Mouse (Mus musculus) stomach, postnatal 0 days (tissue): ENCODE measurements around the gene Terf2. TPM values are rescaled to one million over a fixed set of nuclear protein-coding genes. Genes with fewer than 3 reads are reported as not detected.
"Not testable (repeated sequence)": the region's sequence is repeated elsewhere in the genome, so short reads cannot be mapped to it uniquely, and the experiment has no call there.

Source experiments
- ATAC-seq: fragments of 200-750 bp; cut with Nextera tagmentation; 2 replicates; pipeline ENCODE4 v1.8.0; 2017; ENCODE audit not compliant: low FRiP score, low TSS enrichment
- DNase-seq: peaks from one replicate; pipeline ENCODE4 v3.0.0-alpha.2; 2016; ENCODE audit warnings: low spot score
- H3K27ac ChIP-seq: fragments of 300-500 bp; sonication (generic); replicated peaks from 2 replicates; pipeline ENCODE4 v1.5.1; 2014; ENCODE audit warnings: mild to moderate bottlenecking, control low read depth
- H3K27me3 ChIP-seq: fragments of 300-500 bp; sonication (generic); 2 replicates; pipeline ENCODE4 v1.6.1; 2014; ENCODE audit warnings: low read length; ENCODE audit not compliant: control insufficient read depth, insufficient read depth
- H3K36me3 ChIP-seq: fragments of 300-500 bp; sonication (generic); 2 replicates; pipeline ENCODE4 v1.6.1; 2014; ENCODE audit warnings: low read length, mixed read lengths; ENCODE audit not compliant: control insufficient read depth, insufficient read depth
- H3K4me1 ChIP-seq: fragments of 300-500 bp; sonication (generic); replicated peaks from 2 replicates; pipeline ENCODE4 v1.6.1; 2014; ENCODE audit warnings: antibody characterized with exemption; ENCODE audit not compliant: control insufficient read depth, insufficient read depth
- H3K4me2 ChIP-seq: fragments of 300-500 bp; sonication (generic); replicated peaks from 2 replicates; pipeline ENCODE4 v1.6.1; 2014; ENCODE audit warnings: low read depth, mild to moderate bottlenecking, control low read depth, moderate library complexity
- H3K4me3 ChIP-seq: fragments of 300-500 bp; sonication (generic); 2 replicates; pipeline ENCODE4 v1.5.1; 2014; ENCODE audit warnings: low read depth, low read length, control low read depth
- H3K9ac ChIP-seq: fragments of 300-500 bp; sonication (generic); 2 replicates; pipeline ENCODE4 v1.6.1; 2014; ENCODE audit warnings: mild to moderate bottlenecking, low read length, control low read depth, mixed read lengths
- H3K9me3 ChIP-seq: fragments of 300-500 bp; sonication (generic); 2 replicates; pipeline ENCODE4 v1.6.1; 2016; ENCODE audit warnings: low read length; ENCODE audit not compliant: control insufficient read depth
- CTCF ChIP-seq: IDR thresholded peaks from 2 replicates; pipeline ENCODE4 v1.5.1; 2016; ENCODE audit warnings: antibody characterized with exemption, low read depth, mild to moderate bottlenecking, moderate library complexity
- EP300 ChIP-seq: optimal IDR thresholded peaks from 2 replicates; pipeline ENCODE3; 2016; ENCODE audit warnings: antibody characterized with exemption
- WGBS: fragments of 180-500 bp; shearing (Covaris S2); extraction: QIAGEN DNeasy Blood & Tissue Kit; methylation state at CpG from one replicate; pipeline ENCODE4 v1.1.7; 2014; 5-methylcytosine and 5-hydroxymethylcytosine counted together
- polyA plus RNA-seq: library from polyadenylated mRNA; unstranded; fragments of >200 nt; fragmentation: Nextera tagmentation; extraction: Ambion mirVana; gene quantifications from 2 replicates; pipeline ENCODE4 v1.2.1, GENCODE M21; 2015

Terf2 gene
- polyA plus RNA-seq, 1 experiment from 2014 or later: 12.7 TPM

GRCm38 (mm10) chr8:107048061-107048941 is 48.0 kb downstream of the Terf2 start, which contains the start of gene Pdf:
TSS of gene Pdf (minus strand) at chr8:107048614.
- H3K27ac ChIP-seq: peak within 1 kb of the TSS; percentile 94
- under 1% methylated on average over 85 of the region's 87 CpGs for WGBS
- peak within 1 kb of the TSS; percentile 89 for H3K4me3 ChIP-seq
- TF ChIP-seq EP300: no peak
- no peaks in the 10 kb centered on the region for H3K4me1 ChIP-seq
- H3K27me3 ChIP-seq: no peaks in the 10 kb centered on the region
- DNase-seq (peak; percentile 87), ATAC-seq (peak; percentile 90)
- peak within 1 kb of the TSS; percentile 82 for H3K9ac ChIP-seq
- peak within 1 kb of the TSS; percentile 88 for H3K4me2 ChIP-seq
- no peaks in the 10 kb centered on the region for H3K9me3 ChIP-seq
- H3K36me3 ChIP-seq: peaks cover 27% of the 10 kb centered on the region

DNA sequence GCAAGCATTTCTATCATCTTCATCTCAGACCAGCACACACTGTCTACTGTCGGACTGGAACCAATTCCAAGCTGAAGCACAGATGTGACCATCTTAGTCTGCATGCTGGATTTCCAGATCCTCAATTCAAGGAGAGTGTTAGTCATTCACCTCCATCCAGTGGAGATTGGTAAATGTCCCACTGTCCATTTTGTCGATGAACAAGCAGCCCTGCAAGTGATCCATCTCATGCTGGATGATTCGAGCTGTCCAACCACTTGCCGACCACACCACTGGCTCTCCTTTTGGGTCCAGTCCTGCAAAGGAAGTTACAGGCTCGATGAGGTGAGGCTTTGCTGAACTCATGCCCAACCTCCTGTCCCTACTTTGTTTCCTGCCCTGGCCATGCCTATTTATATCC is 49.4 kb downstream of the Terf2 start:
- Histone ChIP-seq H3K4me3 (no peak overlapping the region), H3K36me3 (peaks cover 31% of the 10 kb centered on the region)

DNA sequence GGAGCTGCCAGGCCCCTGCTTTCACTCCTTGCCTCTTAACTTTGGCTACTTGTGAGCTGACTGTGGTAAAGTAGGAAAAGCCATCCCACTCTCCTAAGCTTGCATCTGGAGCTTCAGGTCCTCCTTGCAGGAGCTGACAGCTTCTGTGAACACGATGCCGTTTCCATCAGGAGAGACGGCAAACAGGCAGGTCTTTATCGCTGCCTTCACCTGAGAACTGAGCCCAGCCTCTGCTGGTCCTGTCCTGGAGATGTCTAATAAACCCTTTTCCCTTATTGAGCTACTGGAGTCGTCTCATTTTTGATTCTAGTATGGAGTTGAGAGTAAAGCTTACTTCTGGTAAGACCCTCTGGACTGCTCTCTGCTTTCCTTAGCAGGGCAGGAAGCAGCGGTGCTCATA is 50.9 kb downstream of the Terf2 start:
- peaks cover 32% of the 10 kb centered on the region for H3K36me3 ChIP-seq
- H3K9ac ChIP-seq: no peak overlapping the region
- no peak overlapping the region for H3K27ac ChIP-seq
- no peak overlapping the region for H3K4me2 ChIP-seq
- H3K27me3 ChIP-seq: no peaks in the 10 kb centered on the region
- ATAC-seq (no peak), DNase-seq (no peak)
- 90% methylated on average over 6 of the region's 6 CpGs for WGBS
- no peaks in the 10 kb centered on the region for H3K4me1 ChIP-seq
- no peak overlapping the region for H3K4me3 ChIP-seq
- TF ChIP-seq EP300 (no peak), CTCF (no peak)
- H3K9me3 ChIP-seq: no peaks in the 10 kb centered on the region

More for the DNA sequence above, 49.4 kb downstream of the Terf2 start:
- Histone ChIP-seq H3K9me3 (no peaks in the 10 kb centered on the region), H3K4me2 (no peak overlapping the region; the same call in 1 of the 2 replicates), H3K27me3 (no peaks in the 10 kb centered on the region), H3K4me1 (no peaks in the 10 kb centered on the region), H3K27ac (no peak overlapping the region), H3K9ac (0 out of 2 replicates have a peak overlapping the region, but pooled peaks have one; percentile 35)
- 75% methylated on average over 5 of the region's 5 CpGs for WGBS
- no peak for DNase-seq
- no peak for ATAC-seq
- TF ChIP-seq CTCF: no peak

DNA sequence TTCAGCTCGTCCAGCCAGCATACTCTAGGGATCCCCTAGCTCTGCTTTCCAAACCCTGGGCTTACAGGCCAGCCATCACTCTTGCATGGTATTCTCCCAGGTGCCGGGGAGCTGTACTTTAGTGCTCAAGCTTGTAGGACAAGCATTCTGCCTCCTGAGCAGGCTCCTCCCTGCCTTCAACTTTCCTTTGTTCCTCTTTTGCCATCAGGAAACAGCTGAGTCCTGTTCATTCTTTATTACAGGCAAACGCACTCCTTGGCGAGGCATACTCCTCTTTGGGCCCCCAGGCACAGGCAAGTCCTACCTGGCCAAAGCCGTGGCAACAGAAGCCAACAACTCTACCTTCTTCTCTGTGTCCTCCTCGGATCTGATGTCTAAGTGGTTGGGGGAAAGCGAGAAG is 55.7 kb downstream of the Terf2 start:
- Histone ChIP-seq H3K4me3 (no peak overlapping the region), H3K9me3 (no peaks in the 10 kb centered on the region), H3K9ac (no peak overlapping the region), H3K27ac (no peak overlapping the region), H3K4me1 (no peaks in the 10 kb centered on the region), H3K4me2 (no peak overlapping the region), H3K36me3 (peaks cover 38% of the 10 kb centered on the region), H3K27me3 (no peaks in the 10 kb centered on the region)
- DNase-seq (no peak), ATAC-seq (no peak)
- 81% methylated on average over 7 of the region's 7 CpGs for WGBS
- TF ChIP-seq EP300 (no peak), CTCF (no peak)

DNA sequence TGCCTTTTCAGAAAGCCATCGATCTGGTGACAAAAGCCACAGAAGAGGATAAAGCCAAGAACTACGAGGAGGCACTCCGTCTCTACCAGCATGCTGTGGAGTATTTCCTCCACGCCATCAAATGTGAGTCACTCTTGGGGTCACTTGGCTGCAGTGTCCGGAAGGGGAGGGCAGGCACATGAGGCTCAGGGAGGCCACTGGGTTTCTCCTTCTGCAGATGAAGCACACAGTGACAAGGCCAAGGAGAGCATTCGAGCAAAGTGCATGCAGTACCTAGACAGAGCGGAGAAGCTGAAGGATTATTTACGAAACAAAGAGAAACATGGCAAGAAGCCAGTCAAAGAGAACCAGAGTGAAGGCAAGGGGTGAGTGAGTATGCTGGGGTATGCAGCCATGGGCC is 59.7 kb downstream of the Terf2 start:
- ATAC-seq (no peak), DNase-seq (no peak)
- no peak overlapping the region for H3K4me2 ChIP-seq
- H3K9ac ChIP-seq: no peak overlapping the region
- WGBS: 74% methylated on average over 8 of the region's 8 CpGs
- H3K36me3 ChIP-seq: peaks cover 12% of the 10 kb centered on the region; the same call in 1 of the 2 replicates
- H3K27me3 ChIP-seq: no peaks in the 10 kb centered on the region
- no peak overlapping the region for H3K4me3 ChIP-seq
- no peaks in the 10 kb centered on the region for H3K9me3 ChIP-seq
- H3K4me1 ChIP-seq: 0 out of 2 replicates have a peak, but pooled peaks cover 2% of the 10 kb centered on the region
- TF ChIP-seq CTCF: no peak
- no peak overlapping the region for H3K27ac ChIP-seq

DNA sequence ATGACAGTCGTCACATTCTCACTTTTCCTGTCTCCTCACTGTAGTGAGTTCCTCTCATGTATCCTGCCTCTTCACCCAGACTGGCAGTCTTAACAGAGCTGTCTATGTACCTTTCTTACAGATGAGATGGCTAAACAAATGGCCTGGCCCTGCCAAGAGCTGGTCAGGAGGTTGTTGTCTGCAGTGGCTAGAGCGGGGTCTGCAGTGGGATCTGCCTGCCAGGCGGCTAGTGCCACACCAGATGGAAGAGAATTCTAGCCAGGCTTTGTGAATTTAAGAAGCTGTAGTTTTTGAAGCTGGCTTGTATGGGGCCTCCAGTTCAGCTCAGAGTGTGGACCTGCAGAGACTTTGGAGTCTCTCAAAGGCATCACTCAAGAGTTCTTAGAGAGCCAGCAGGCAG is 60.7 kb downstream of the Terf2 start:
- no peak overlapping the region for H3K9ac ChIP-seq
- H3K36me3 ChIP-seq: peaks cover 7% of the 10 kb centered on the region; the same call in 1 of the 2 replicates
- H3K4me3 ChIP-seq: no peak overlapping the region
- DNase-seq (no peak), ATAC-seq (no peak)
- TF ChIP-seq CTCF (no peak), EP300 (no peak)
- no peak overlapping the region for H3K27ac ChIP-seq
- H3K9me3 ChIP-seq: no peaks in the 10 kb centered on the region
- WGBS: 95% methylated on average over 3 of the region's 3 CpGs
- no peak overlapping the region for H3K4me2 ChIP-seq
- 0 out of 2 replicates have a peak, but pooled peaks cover 2% of the 10 kb centered on the region for H3K4me1 ChIP-seq
- no peaks in the 10 kb centered on the region for H3K27me3 ChIP-seq

- 90% methylated on average over 2 of the region's 2 CpGs for WGBS
- not testable (repeated sequence) for H3K4me2 ChIP-seq
Observed at GRCm38 (mm10) chr8:107033609-107034008, 62.7 kb downstream of the Terf2 start.

More at GRCm38 (mm10) chr8:107033609-107034008, 62.7 kb downstream of the Terf2 start:
- H3K27ac ChIP-seq, H3K9me3 ChIP-seq, H3K27me3 ChIP-seq, H3K9ac ChIP-seq, ATAC-seq, DNase-seq, H3K4me1 ChIP-seq, H3K4me3 ChIP-seq, H3K36me3 ChIP-seq: not testable (repeated sequence)
